Mouse (Mus musculus) brain, embryonic 14.5 days (tissue): ENCODE measurements at regions not wholly inside any gene's neighbourhood (a gene's known extent, or its start where the extent isn't known, plus 50 kb on each side); places are given as distances from the start of the nearest gene placed in this dataset.

Experiments
- CTCF ChIP-seq: fragments of 200-500 bp; IDR thresholded peaks from 2 replicates; pipeline ENCODE4 v1.5.1; 2012; ENCODE audit warnings: inconsistent platforms, mild to moderate bottlenecking, moderate library complexity, borderline replicate concordance; ENCODE audit not compliant: insufficient read depth, insufficient read length; ENCODE audit errors: extremely low read depth
- POLR2A ChIP-seq: fragments of 200-500 bp; IDR thresholded peaks from 2 replicates; pipeline ENCODE4 v1.6.1; 2012; ENCODE audit warnings: mild to moderate bottlenecking, inconsistent platforms, borderline replicate concordance; ENCODE audit not compliant: poor library complexity, insufficient read depth, insufficient read length, severe bottlenecking; ENCODE audit errors: extremely low read depth

DNA sequence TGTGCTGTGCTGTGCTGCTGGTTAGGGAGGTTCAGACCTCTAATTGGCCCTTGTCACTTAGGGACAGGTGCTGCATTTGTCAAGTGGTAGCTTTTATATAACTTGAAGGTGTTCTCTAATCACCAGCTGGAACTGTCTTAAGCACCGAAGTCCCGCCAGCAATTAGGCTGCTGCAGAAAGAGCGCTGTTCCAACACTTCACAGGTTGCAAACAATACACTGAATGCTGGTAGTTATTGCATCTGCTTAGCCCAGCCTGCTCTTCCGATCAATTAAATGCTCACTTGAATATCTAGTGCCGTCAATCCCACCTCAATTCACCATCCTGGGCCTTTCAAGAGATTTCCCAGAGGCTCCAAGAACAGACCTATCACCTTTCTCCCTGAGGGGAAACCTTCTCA lies 175.3 kb downstream of the Ccdc71l start:
- no peak for TF ChIP-seq CTCF
- TF ChIP-seq POLR2A: no peak
